In genomic region chr11:115483726-115484125, GRCm38 (mm10) we compare ENCODE assay signal across 8 mouse cellular contexts. TPM values are rescaled to one million over a fixed set of nuclear protein-coding genes. Genes with fewer than 3 reads are reported as not detected.
DNase-seq lines count a peak whose midpoint lies in the region; TF ChIP-seq lines count a peak whose summit lies in the region.
"Had no signal": no experiment of that assay in that cellular context is flagged by ENCODE, and none has a peak within 500 bp of the region (broad histone marks: within the 10 kb centered on the region; RNA-seq: fewer than 3 reads in every experiment).

No protein-coding gene starts in this region.

- peak; percentile 93 to 98 for TF ChIP-seq CTCF in CH12.LX (conservative IDR thresholded peaks at IDR 0.05 in 1 of 2, IDR thresholded peaks at IDR 0.05 in 1 of 2; ENCODE audit: low read depth in 2 of 2, low read length in 2 of 2)

- peaks cover 33 to 83% of the 10 kb centered on the region in 2 experiments for H3K36me3 ChIP-seq in CH12.LX (replicated peaks in 1 of 2; ENCODE audit: control insufficient read depth in 1 of 2, insufficient read depth in 1 of 2, low read length in 1 of 2)

- peak; percentile 87 for TF ChIP-seq RAD21 in CH12.LX (IDR thresholded peaks at IDR 0.05; ENCODE audit: low read depth, low read length)

- in situ Hi-C loops in CH12.LX (cut with MboI; ENCODE audit: low pct_ligation_motif_present, low pct_unique_long_range_greater_than_20kb, low sequenced_read_pairs), result no loop called here

- no peak overlapping the region for H3K9ac ChIP-seq in CH12.LX (ENCODE audit: insufficient read depth, low read depth)
- H3K9ac ChIP-seq: liver, embryonic 15.5 days had no signal

- no peak overlapping the region for H3K4me2 ChIP-seq in CH12.LX (ENCODE audit: insufficient read depth, low read depth, poor library complexity, severe bottlenecking)
- H3K4me2 ChIP-seq: liver, embryonic 15.5 days had no signal

- DNase-seq in CH12.LX (ENCODE audit: extremely low read depth) (peak; percentile 85), MN1 (ENCODE audit: low spot score) (peak; percentile 83)
- peak; percentile 83 for DNase-seq in cerebellum, adult 8-10 months
- peak; percentile 41 to 82 for DNase-seq in gastrocnemius, postnatal 36 days
- DNase-seq in layer of hippocampus, adult 8-10 months (ENCODE audit: low spot score in 2 of 2), result peak; percentile 67 to 88
- peak; percentile 64 for DNase-seq in lung, postnatal 25 days (ENCODE audit: low spot score)
- DNase-seq in right cerebral cortex, postnatal 4 days, result peak; percentile 86

- H3K4me1 ChIP-seq in CH12.LX (ENCODE audit: control insufficient read depth in 1 of 2, insufficient read depth in 2 of 2), result peaks cover 1 to 8% of the 10 kb centered on the region in 2 experiments; a peak in 3 of 4 replicates

- H3K4me3 ChIP-seq in CH12.LX (replicated peaks in 1 of 3; ENCODE audit: low read depth in 2 of 3, low read length in 2 of 3, poor library complexity in 1 of 3), result no peak overlapping the region
- H3K4me3 ChIP-seq: liver, embryonic 15.5 days had no signal

- dilution Hi-C loops in CH12.LX (cut with MboI; ENCODE audit: extremely low pct_ligation_motif_present, extremely low pct_unique_long_range_greater_than_20kb, low sequenced_read_pairs), result no loop called here

- intact Hi-C loops in gastrocnemius, postnatal 36 days (cut with DNase I), result loop anchor here (2.0 kb wide), 1 partner anchor 55 kb away; no protein-coding TSS in a partner anchor

- no peaks in the 10 kb centered on the region for H3K27me3 ChIP-seq in CH12.LX (replicated peaks)
- H3K27me3 ChIP-seq: liver, embryonic 15.5 days had no signal

- no peaks in the 10 kb centered on the region for H3K9me3 ChIP-seq in CH12.LX (replicated peaks; ENCODE audit: low read length)
- H3K9me3 ChIP-seq: liver, embryonic 15.5 days had no signal

- TF ChIP-seq EP300 in CH12.LX (IDR thresholded peaks at IDR 0.05; ENCODE audit: low read length), result no peak

- H3K27ac ChIP-seq in CH12.LX (ENCODE audit: insufficient read depth, low read depth), result no peak overlapping the region
- H3K27ac ChIP-seq: liver, embryonic 15.5 days had no signal

- peaks cover 17% of the 10 kb centered on the region for H3K79me2 ChIP-seq in CH12.LX (replicated peaks; ENCODE audit: control insufficient read depth, extremely low read depth, insufficient read depth, poor library complexity, severe bottlenecking)

- TF ChIP-seq POLR2A in CH12.LX (IDR thresholded peaks at IDR 0.05; ENCODE audit: low read depth, low read length), result no peak

TF ChIP-seq in CH12.LX, 34 proteins besides CTCF, POLR2A, EP300 and RAD21:
- peak; percentile 85 for TF ChIP-seq SMC3 (IDR thresholded peaks at IDR 0.05; ENCODE audit: low read depth, low read length)
- TF ChIP-seq ZC3H11A (IDR thresholded peaks at IDR 0.05; ENCODE audit: low read depth, low read length), result peak; percentile 17; the same call in 1 of the 2 replicates
- no peak for TF ChIP-seq MEF2A (IDR thresholded peaks at IDR 0.05; ENCODE audit: borderline replicate concordance, low read depth, low read length)

RNA-seq across cellular contexts. Expression of gene Nt5c, which starts 7.9 kb away (rescaled TPM):
- total RNA-seq in CH12.LX (2012; rRNA removed), result 151 and 154 TPM in 2 replicates
- total RNA-seq in CH12.LX (2014; rRNA removed), result 59.8 and 65.3 TPM in 2 replicates
- 175 and 190 TPM in 2 replicates for polyA plus RNA-seq in CH12.LX (2012; ENCODE audit: insufficient read length, low read depth)
- 1 to 10 TPM; 6.5 to 9.2 TPM for total RNA-seq in gastrocnemius, postnatal 36 days (2021)
- total RNA-seq in layer of hippocampus, adult 8-10 months (2022), result 10 to 100 TPM; 58.8 to 68.5 (median 66.3) TPM

RNA-seq across cellular contexts. Expression of gene Armc7, which starts 8.3 kb away (rescaled TPM):
- total RNA-seq in CH12.LX (2012; rRNA removed) (8.7 and 8.9 TPM in 2 replicates), CH12.LX (2014; rRNA removed) (6.0 and 7.5 TPM in 2 replicates)
- 12.5 TPM in 2 replicates for polyA plus RNA-seq in CH12.LX (2012; ENCODE audit: insufficient read length, low read depth)
- total RNA-seq in gastrocnemius, postnatal 36 days (2021), result 1 to 10 TPM in 1 of 2 experiments, under 1 TPM in 1; 0.89 to 1.2 TPM
- 10 to 100 TPM in 3 of 4 experiments, 1 to 10 TPM in 1; 10.0 to 16.7 (median 13.0) TPM for total RNA-seq in layer of hippocampus, adult 8-10 months (2022)

RNA-seq across cellular contexts. Expression of gene Slc16a5, which starts 21.5 kb away (rescaled TPM):
- 0.46 and 0.51 TPM in 2 replicates for total RNA-seq in CH12.LX (2012; rRNA removed)
- not detected in 2 replicates for total RNA-seq in CH12.LX (2014; rRNA removed)
- polyA plus RNA-seq in CH12.LX (2012; ENCODE audit: insufficient read length, low read depth), result 0.68 and 0.71 TPM in 2 replicates
- under 1 TPM in 1 of 2 experiments, not detected in 1; 0.61 TPM for total RNA-seq in gastrocnemius, postnatal 36 days (2021)
- under 1 TPM in 1 of 4 experiments, not detected in 3; 0.21 TPM for total RNA-seq in layer of hippocampus, adult 8-10 months (2022)

RNA-seq across cellular contexts. Expression of gene Jpt1, which starts 30.5 kb away (rescaled TPM):
- total RNA-seq in CH12.LX (2012; rRNA removed) (294 and 358 TPM in 2 replicates), CH12.LX (2014; rRNA removed) (439 and 448 TPM in 2 replicates)
- 432 and 479 TPM in 2 replicates for polyA plus RNA-seq in CH12.LX (2012; ENCODE audit: insufficient read length, low read depth)
- 10 to 100 TPM; 34.6 to 48.3 TPM for total RNA-seq in gastrocnemius, postnatal 36 days (2021)
- 100 to 1,000 TPM; 109 to 139 (median 124) TPM for total RNA-seq in layer of hippocampus, adult 8-10 months (2022)

RNA-seq across cellular contexts. Expression of gene Trim80, which starts 43.4 kb away (rescaled TPM):
- total RNA-seq in CH12.LX (2012; rRNA removed), result not detected in 2 replicates
- total RNA-seq in CH12.LX (2014; rRNA removed), result not detected in 2 replicates
- not detected in 2 replicates for polyA plus RNA-seq in CH12.LX (2012; ENCODE audit: insufficient read length, low read depth)
- not detected for total RNA-seq in gastrocnemius, postnatal 36 days (2021)
- total RNA-seq in layer of hippocampus, adult 8-10 months (2022), result not detected

Comparison
In these comparisons a context has a peak if more than half of its experiments do, and no peak if none do; other contexts are left out.
1. RNA of gene Nt5c, which starts 7.9 kb away (total RNA-seq): 59.8 to 154 TPM in CH12.LX and 58.8 to 68.5 TPM in layer of hippocampus, adult 8-10 months; 6.5 to 9.2 TPM in gastrocnemius, postnatal 36 days; every median in the first group is over 4 times any median in the second.
2. Peak in every context shown above with its lines, with median percentiles within 50 percentile points of each other: DNase-seq.